33 mouse cellular contexts compared by ENCODE assay signal in the genomic region with DNA sequence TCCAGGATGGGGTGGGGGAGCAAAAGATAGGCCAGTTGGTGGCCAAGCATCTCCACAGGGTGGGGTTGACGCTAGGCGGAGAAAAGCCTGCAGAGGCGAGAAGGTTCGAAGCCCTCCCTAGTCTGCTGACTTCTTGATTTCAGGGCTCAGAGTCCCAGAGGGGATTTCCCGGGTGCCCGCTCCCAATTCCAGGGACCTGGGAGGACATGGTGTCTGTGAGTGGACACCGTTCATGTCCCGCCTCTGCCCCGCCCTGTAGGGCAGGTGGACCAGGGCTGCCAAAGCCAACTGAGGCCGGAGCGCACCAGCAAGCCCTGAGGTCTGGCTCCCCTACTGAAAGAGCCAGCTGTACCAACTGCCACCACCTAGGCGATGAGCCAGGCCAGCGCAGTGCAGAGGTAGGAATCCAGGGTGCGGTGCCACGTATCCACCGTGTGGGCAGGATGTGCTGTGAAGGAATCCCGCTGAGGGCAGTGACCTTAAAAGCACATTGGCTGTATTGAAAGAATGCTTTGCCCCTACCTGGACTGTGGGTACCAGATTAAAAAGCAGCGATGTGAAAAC. TPM values are rescaled to one million over a fixed set of nuclear protein-coding genes. Genes with fewer than 3 reads are reported as not detected.
"Had no signal": no experiment of that assay in that cellular context is flagged by ENCODE, and none has a peak within 500 bp of the region (broad histone marks: within the 10 kb centered on the region; RNA-seq: fewer than 3 reads in every experiment).

No protein-coding gene starts in this region.

- H3K4me3 ChIP-seq: gastrocnemius, adult 2 months; heart, adult 2 months; heart, embryonic 12.5 days; hindbrain, embryonic 13.5 days; hindbrain, embryonic 15.5 days; intestine, embryonic 15.5 days; layer of hippocampus, adult 2 months; left cerebral cortex, adult 2 months; limb, embryonic 10.5 days; limb, embryonic 12.5 days had no signal

- ATAC-seq: inflammation-experienced regulatory T-cells, adult 6 months; intestine, embryonic 15.5 days; intestine, postnatal 0 days had no signal

- H3K4me2 ChIP-seq: heart, embryonic 12.5 days; hindbrain, embryonic 13.5 days; hindbrain, embryonic 15.5 days; intestine, embryonic 15.5 days; limb, embryonic 12.5 days; liver, embryonic 11.5 days had no signal

- DNase-seq: gastrocnemius, adult 2 months; gastrocnemius, postnatal 10 days; gastrocnemius, postnatal 25 days; heart, adult 2 months; heart, postnatal 10 days; heart, postnatal 4 days; kidney, adult 18-20 months; kidney, adult 8-10 months; kidney, postnatal 10 days; kidney, postnatal 25 days; kidney, postnatal 4 days; liver had no signal

- H3K27ac ChIP-seq: gastrocnemius, adult 2 months; heart, adult 2 months; hindbrain, embryonic 13.5 days; hindbrain, embryonic 15.5 days; intestine, embryonic 15.5 days; layer of hippocampus, adult 2 months; left cerebral cortex, adult 2 months; limb, embryonic 10.5 days; limb, embryonic 12.5 days had no signal

- H3K9ac ChIP-seq: heart, embryonic 12.5 days; hindbrain, embryonic 13.5 days; hindbrain, embryonic 15.5 days; intestine, embryonic 15.5 days; limb, embryonic 12.5 days had no signal

- H3K9me3 ChIP-seq: heart, embryonic 12.5 days; hindbrain, embryonic 13.5 days; hindbrain, embryonic 15.5 days; intestine, embryonic 15.5 days; limb, embryonic 10.5 days; limb, embryonic 12.5 days had no signal

- H3K36me3 ChIP-seq: heart, embryonic 12.5 days; hindbrain, embryonic 13.5 days; hindbrain, embryonic 15.5 days; intestine, embryonic 15.5 days; limb, embryonic 10.5 days; limb, embryonic 12.5 days had no signal

RNA-seq across cellular contexts. Expression of gene Nkx2-3, which starts 7.9 kb away (rescaled TPM):
- total RNA-seq: gastrocnemius, adult 2 months; gastrocnemius, postnatal 10 days; gastrocnemius, postnatal 25 days; gastrocnemius, postnatal 4 days; granulocyte monocyte progenitor cell, adult 5-6 weeks; heart, adult 2 months; heart, postnatal 10 days; heart, postnatal 25 days; heart, postnatal 4 days; layer of hippocampus, adult 2 months; layer of hippocampus, postnatal 10 days; layer of hippocampus, postnatal 25 days; left cerebral cortex, adult 2 months; left cerebral cortex, postnatal 14 days; left cerebral cortex, postnatal 36 days had no signal
- polyA plus RNA-seq: heart, adult 2 months; heart, embryonic 12.5 days; heart, embryonic 14.5 days; heart, embryonic 16.5 days; hindbrain, embryonic 13.5 days; inflammation-experienced regulatory T-cells, adult 6 months; limb, embryonic 10.5 days; limb, embryonic 12.5 days; limb, embryonic 14.5 days had no signal
